Mouse (Mus musculus) heart, adult 8-10 months (tissue): ENCODE measurements around the gene Scyl2. TPM values are rescaled to one million over a fixed set of nuclear protein-coding genes. Genes with fewer than 3 reads are reported as not detected.
"Not testable (repeated sequence)": the region's sequence is repeated elsewhere in the genome, so short reads cannot be mapped to it uniquely, and the experiment has no call there.

Experiments
- DNase-seq: peaks from one replicate; pipeline ENCODE4 v3.0.0; 2022; ENCODE audit warnings: low spot score
- total RNA-seq, 4 experiments: library from RNA; stranded (reverse); gene quantifications; 2 replicates each; pipeline ENCODE4 v1.2.4; 2022

Gene Scyl2
- total RNA-seq, 4 experiments from 2014 or later, result 13.7 to 18.6 (median 17.9) TPM

DNA sequence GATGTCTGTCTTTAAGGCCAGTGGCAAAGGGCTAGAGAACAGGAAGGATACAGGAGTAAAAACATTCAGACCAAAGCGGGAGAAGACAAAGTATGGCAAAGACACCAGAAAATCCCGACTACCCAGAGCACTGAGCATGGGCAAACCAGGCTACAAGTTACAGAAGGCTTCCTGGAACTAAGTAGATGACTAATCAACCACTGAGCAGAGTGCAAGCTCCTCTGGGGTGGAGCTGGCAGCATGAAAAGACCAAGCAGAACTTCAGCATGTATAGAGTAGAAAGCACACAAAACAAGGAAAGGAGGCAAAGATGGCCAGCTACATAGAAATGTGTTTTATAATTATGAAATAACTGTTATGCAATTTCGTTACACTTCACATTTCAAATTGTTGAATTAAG is 5.6 kb downstream of the Scyl2 start:
- no peak for DNase-seq

DNA sequence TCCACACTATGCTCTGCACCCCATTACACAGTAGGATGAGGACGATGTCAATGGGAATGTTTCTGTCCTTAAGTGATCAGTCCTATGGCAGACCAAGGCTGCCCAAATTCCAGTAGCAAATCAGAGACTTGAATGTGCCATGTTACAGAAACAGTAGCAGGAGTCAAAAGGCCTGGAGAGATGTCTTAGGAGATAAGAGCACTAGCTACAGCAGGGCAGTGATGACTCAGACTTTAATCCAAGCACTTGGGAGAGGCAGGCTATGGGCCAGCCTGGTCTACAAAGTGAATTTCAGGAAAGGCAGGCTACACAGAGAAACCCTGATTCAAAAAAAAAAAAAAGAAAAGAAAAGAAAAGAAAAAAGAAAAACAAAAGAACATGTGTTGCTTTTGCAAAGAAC is 6.6 kb downstream of the Scyl2 start:
- no peak for DNase-seq

DNA sequence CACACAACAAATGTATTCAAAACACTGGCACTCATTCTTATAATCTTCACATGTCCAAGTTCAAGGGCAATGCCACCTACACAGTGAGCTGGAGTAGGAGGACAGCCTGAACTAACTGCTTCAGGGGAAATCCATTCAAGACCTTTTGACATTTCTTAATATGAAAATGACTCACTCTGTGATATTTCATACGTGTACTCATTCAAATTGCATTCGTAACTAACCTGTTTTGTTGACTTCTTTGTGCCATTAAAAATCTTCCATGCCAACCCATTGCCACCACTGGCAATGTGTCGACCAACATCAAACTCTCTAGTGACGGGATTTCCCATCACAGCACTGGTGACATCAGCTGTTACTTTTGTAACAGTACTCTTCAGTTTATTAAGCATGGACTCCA is 8.0 kb downstream of the Scyl2 start:
- no peak for DNase-seq

DNA sequence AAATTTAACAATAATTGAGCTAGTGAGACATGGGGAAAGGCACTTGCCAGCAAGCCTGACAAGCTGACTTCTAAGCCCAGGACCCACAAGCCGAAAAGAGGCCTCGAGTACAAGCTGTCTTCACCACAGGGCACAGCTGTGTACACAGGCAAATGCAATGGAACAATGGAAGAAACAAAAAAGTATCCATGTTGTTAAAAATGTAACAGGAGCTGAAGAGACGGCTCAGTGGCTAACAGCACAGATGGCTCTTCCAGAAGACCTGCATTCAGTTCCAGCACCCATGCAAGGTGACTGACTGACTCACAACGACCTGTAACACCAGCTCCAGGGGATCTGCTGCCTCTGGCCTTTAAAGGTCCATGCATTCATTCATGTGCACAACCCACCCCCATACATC is 9.5 kb downstream of the Scyl2 start:
- no peak for DNase-seq

DNA sequence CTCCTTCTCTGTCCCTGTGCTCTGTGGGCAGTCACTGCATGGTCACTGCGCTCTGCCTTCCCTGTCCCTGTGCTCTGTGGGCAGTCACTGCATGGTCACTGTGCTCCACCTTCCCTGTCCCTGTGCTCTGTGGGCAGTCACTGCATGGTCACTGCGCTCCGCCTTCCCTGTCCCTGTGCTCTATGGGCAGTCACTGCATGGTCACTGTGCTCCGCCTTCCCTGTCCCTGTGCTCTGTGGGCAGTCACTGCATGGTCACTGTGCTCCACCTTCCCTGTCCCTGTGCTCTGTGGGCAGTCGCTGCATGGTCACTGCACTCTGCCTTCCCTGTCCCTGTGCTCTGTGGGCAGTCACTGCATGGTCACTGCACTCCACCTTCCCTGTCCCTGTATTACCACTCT is 15.7 kb downstream of the Scyl2 start:
- not testable (repeated sequence) for DNase-seq

DNA sequence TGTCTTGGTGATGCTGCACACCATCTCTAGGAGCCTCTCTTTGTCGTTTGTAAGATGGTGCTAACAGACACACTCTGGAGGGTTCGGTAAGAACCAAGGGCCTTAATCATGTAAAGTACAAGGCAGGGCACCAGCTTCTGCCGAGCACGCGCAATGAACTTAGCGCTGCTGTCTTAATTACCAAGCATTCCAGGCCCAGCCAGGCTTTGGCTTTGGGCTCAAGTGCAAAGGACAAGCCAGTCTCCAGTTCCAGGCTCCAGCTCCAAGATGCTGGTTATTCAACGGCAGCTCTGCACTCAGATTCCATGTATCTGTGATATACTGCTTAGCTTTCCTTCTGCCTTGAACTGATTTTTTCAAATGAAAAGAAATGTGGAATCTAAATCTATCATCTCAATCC is 18.5 kb downstream of the Scyl2 start:
- DNase-seq, result no peak

DNA sequence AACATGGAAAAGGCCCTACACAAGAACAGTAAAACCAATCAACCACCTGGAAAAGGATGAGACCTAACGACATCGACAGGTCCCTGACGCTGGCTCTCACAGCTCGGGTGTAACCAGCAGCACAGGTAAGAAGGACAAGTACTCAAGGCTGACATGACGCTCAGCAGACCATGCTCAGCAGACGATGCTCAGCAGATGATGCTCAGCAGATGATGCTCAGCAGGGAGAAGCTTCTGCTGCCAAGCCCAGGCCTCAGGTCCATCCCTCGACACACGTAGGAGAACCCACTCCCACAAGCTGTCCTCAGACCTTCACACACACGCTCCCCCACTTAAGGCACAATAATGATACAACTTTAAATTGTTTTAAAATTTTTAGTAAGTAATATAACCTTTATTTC is 20.4 kb downstream of the Scyl2 start:
- DNase-seq, result no peak

DNA sequence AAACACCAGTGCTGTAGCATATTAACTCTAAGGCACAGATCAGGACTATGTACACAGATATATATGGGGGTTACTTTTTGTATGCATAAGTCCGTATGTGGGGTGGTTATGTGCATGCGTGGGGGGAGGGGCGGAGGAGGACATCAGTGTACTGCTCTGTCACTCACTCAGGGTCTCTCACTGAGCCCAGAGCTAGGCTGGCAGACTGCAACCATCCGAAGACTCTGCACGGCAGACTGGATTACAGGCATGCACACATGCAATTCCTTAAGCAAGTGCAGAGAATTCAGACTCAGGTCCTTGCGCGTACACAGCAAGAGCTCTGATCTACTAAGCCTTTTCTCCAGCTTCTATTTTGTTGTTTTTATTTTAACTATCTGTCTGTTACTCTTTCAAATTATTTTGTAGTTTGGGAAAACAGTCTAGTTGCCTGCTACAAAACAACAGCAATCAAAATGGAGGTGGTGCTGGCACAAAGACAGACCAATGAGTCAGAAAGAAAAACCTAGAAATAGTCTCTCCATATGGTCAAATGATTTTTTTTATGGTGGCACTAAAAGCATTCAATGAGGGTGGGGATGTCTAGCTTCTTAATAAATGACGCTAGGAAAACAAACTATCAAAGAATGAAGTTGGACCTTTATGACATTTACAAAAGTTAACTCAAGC is 21.0 kb downstream of the Scyl2 start:
- DNase-seq, result no peak

DNA sequence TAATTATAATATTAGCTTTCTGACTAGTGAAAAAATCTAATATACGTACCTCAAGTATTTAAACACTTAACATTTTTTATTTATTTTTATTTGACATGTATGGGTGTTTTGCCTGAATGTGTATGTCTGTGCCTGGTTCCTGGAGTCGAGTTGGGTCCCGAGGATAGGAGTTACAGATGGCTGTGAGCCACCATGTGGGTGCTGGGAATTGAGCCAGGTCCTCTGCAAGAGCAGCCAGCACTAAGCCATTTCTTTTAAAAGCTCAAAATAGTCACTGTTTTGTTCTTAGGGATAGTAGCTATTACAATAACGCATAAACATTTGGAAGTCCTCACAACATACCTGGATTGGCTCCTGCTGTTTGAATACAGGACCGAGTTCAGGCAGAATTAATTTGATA is 29.7 kb downstream of the Scyl2 start:
- DNase-seq, result peak; percentile 39

DNA sequence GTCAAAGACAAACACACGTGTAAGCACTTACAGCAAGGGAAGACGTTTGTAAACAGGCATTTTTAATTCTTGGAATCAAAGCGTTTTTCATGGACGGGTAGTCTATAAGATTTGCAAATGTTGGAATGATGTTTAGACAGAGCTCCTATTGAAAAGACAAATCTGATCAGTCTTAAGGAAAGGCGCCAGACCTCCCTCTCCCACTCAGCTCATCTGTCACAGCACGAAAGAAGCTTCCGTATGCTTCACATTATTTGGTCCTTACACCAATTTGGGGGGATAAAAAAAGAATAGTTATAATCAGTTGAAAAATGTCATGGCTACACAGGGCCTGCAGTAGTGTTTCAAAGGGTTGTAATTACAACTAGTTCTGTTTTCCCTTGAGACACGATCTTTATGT is 33.2 kb downstream of the Scyl2 start:
- no peak for DNase-seq

DNA sequence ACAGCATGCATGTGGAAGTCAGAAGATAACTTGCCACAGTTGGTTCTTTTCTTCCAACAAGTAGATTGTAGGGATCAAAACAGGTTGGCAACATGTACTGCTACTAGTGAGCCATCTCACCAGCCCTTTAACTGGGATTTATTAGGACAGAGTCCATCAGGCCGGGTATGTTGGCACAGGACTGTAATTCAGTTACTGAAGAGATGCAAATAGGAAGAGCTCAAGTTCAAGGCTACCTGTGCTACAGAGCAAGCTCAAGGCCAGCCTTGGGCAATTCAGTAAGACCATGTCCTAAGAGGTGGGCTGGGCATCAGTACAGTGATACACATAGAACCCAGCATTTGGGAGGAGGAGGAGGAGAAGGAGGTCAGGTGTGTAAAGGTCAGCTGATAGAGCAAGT is 34.4 kb downstream of the Scyl2 start:
- DNase-seq, result no peak

DNA sequence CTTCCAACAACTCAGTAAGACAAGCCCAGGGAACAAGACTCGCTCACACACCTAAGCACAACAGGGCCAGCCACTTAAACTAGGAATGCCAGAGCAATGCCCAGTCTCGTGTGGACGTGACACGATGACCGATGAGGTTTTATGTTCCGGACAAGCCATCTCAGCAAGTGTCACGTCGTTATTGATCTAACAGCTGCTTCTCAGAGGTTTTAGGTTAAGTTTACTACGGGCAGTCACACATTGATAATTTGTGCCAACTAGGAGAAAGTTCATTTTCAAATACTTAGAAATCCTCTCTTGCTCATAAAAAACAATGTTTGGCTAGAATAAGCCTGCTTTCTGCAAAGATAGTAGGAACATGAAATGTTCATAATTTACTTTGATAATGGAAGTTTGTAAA is 39.2 kb downstream of the Scyl2 start:
- DNase-seq, result no peak

DNA sequence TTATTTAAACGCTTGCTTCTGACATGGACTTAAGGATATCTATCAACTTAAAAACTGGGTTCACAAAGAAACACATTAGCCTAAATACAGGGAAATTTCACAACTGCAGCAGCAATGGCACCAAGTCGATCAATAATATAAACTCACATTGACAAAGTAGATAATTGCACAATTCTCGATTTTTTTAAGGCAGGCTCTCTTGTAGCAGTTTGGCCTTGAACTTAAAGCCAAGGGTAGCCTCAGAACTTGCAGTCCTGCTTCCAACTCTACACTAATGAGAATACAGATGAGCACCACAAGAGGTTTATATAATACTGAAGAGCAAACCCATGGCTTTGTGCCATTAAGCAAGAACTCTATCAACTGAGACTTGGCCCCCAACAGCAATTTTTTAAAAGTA is 49.1 kb downstream of the Scyl2 start:
- DNase-seq, result no peak

DNA sequence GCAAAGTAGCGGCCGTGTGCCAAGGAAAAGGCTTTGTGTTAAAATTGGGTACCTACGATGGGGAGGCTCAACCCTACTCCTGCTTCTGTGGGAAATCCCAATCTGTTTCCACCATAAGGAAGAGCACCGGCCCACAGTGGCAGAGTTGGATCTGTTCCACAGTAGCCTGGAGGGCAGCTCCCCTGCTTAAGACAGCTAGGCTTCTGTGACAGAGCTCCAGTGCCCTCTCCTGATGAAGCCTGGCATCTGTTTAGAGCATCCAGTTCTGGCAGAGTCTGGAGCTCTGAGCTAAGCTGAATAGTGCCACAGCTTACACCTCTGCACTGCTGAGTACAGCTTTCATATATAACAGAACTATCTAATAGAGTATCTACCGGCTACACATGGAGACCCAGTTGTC is 51.1 kb downstream of the Scyl2 start:
- no peak for DNase-seq

DNA sequence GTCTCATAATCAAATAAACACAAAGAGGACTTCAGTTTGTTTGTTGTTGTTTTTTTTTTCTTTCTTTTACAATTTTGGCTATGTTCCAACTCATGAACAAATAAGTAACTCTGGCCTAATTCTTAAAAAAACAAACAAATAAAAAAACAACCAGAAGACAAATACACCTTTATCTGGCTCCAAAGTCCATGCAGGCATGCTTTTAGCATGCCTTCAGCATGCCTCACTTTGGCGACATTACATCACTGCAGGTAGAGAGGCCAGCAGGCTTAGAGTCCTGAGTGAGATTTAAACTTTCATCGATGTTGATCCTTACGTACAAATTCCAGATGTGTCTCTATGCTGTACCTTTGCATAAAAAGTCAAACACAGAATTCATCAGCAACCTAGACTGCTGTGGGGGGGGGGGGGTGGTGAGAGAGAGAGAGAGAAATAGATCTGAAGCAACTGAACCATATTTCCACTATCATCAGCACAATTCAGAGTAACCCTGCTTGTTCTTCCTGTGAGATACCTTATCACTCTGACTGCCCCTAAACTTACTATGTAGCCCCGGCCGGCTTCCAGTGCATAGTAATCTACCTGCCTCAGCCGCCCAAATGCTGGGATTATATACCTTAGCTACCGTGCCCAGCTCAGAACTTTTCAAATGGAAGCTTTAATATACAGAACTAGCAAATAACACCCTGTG is 52.2 kb downstream of the Scyl2 start:
- no peak for DNase-seq

DNA sequence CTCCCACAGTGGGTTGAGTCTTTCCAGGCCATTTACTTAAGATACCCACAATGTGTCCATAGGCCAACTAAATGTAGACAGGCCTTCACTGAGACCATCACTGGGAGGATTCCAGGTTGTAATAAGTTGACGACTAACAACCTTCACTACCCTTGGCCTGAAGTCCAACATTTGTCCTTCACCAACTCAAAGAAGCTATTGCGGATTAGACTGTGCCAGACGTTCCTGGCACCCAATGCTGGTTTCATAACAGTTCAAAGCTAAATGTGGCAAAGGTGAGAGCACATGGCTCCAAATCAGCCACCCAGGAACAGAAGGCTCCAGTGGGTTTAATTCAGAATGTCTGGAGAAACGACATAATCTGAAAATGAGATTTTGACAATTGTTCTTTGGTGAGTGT is 53.0 kb downstream of the Scyl2 start:
- peak; percentile 24 for DNase-seq

DNA sequence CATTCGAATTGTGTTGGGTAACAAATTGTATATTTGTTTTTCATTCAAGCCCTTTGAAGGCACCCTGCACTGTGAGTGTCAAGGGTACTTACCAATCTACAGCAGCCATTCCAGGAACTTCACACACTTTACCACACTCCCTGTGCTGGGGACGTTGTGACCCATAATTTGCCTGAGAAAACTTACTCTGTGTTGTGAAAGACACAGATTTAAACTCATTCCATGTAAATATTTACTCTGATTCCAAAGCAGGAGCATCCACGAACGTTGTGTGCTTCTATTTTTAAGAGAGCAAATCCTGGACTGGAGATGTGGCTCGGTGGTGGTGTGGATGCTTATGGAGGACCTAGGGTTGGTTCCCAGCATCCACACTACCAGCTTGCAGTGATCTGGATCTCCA is 54.3 kb downstream of the Scyl2 start:
- no peak for DNase-seq

DNA sequence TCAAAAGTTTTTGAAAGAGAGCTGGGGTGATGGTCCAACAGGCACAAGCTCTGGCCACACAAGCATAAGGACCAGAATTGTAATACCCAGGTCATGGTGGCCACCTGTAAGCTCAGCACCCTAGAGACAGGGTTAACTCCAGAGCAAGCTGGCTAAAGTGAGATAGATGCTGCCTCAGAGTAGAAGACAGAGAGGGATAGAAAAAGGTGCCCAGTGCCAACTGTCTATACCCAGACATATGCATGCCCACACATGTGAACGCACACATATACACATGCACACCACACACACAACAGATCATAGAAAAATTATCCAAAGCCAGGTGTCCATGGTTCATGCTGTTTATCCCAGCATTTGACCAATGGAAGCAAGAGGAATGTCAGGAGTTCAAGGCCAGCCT is 55.5 kb downstream of the Scyl2 start:
- no peak for DNase-seq

DNA sequence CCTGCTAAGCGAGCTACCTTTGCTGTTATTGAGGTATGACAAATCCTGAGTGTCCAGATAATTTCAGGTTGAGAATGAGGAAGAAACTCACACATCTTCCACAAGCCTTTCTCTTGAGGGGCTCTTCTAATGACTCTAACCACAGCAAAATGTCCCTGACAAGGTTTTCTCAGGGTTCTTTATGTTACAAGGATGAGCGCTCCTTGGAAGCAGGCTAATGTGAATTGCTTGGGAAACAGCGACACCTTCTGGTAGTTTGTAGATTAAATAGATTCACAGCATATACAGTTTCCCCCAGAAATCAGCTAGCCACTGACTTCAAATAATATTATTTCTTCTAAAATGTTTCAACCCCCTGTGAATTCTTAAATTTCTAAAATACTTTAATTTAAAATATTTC is 56.0 kb downstream of the Scyl2 start:
- peak; percentile 74 for DNase-seq

DNA sequence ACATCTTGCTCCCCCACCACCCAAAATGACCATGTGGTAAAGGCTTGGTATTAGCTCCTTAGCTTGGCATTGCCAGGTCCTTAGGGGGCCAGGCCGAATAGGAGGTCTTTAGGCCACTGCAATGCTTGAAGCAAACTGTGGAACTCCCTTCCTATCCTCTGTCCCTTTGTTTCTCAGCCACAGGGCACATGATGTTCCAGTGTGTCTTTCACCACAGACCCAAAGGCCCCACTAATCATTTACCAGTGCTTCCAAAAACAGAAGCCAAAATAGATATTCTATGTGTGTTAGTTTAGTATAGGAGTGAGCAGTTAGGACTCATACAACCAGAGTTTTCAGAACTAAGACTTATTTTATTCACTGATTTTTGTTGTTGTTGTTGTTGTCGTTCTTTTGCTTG is 59.4 kb downstream of the Scyl2 start:
- no peak for DNase-seq

DNA sequence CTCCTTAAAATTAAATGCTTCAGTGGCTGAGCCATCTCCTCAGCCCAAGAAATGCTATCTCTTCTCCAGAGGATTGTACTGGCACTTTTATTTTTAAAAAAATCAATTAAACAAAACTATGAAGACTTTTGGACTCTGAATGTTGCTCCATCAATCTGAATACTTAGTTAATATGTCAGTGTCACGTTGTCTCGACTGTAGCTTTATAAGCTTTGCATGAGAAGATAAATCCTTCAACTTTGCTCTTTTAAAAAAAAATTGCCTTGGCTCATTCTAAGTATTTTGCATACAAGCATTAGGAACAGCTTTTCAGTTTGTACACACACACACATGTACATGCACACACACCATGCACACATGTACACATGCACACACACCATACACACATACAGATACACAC is 61.9 kb downstream of the Scyl2 start:
- no peak for DNase-seq

DNA sequence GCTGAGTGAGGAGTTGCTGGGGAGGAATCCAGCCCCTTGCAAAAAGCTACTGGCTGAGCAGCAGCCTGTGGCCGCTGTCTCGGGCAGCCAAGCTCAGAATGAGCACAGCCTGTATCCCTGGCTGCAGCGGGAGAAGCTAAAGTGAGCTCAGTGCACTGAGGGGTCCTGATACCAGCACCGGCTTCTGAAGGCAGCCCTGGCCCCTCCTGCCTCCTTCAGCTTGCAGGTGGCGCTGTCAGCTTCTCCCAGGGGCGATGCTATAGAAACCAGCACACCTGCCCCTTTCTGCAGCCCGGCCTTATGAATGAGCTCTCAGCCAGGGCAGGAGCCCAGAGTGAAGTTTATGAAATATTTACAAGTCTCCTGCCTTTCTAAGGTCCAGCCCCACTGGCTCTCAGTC is 65.0 kb downstream of the Scyl2 start, which contains the start of gene Slc17a8:
TSS of gene Slc17a8 (minus strand) at position 125 of the 400 bp plus-strand sequence.
- no peak for DNase-seq

DNA sequence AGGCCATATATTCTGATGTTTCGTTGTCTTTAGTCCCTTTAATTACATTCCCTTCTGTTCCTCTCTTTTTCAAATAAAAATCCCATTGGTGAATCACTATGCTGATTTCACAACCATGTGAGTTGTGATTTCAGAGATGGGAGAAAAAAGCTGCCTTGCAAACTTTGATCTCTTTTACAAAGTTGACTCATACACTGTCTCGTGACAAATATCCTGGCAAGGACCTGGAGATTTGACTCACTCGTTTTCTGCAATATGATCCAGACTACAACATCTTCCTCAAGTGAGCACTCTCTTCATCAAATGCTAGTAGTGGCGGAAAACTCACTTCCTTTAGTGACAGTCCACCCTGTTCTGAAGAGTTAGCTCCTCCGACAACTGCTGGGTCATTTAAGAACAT is 86.8 kb downstream of the Scyl2 start:
- no peak for DNase-seq

DNA sequence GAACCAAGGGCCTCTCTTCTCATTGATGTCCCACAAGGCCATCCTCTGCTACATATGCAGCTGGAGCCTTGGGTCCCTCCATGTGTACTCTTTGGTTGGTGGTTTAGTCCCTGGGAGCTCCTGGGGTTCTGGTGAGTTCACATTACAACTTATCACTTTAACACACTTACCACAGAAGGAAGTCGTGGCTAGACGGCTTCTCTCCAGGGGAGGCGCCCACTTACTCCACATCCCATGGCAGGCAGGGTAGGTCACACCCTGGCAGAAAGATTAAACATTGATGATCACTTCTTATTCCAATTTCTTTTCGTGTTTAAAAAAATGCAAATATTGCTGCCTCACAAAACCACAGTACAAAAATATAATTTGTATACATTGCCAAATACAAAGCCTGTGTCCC is 88.8 kb downstream of the Scyl2 start:
- DNase-seq, result no peak
